Mouse (Mus musculus) forebrain, embryonic 10.5 days (tissue): Measurements from ENCODE around the gene Tbc1d9b. TPM values are rescaled to one million over a fixed set of nuclear protein-coding genes. Genes with fewer than 3 reads are reported as not detected.
A peak's percentile ranks its signal among the peaks of the same experiment; 100 is the strongest.

Experiments
- DNase-seq: peaks from one replicate; pipeline ENCODE4 v3.0.0-alpha.2; 2017; ENCODE audit warnings: low spot score; ENCODE audit errors: extremely low spot score
- H3K27ac ChIP-seq: fragments of 300-500 bp; sonication (generic); 2 replicates; pipeline ENCODE4 v1.5.1; 2016; ENCODE audit warnings: mild to moderate bottlenecking
- H3K27me3 ChIP-seq: fragments of 300-500 bp; sonication (generic); 2 replicates; pipeline ENCODE4 v1.6.1; 2016; ENCODE audit warnings: mild to moderate bottlenecking; ENCODE audit not compliant: poor library complexity, severe bottlenecking
- H3K36me3 ChIP-seq: fragments of 300-500 bp; sonication (generic); replicated peaks from 2 replicates; pipeline ENCODE4 v1.6.1; 2016; ENCODE audit warnings: mild to moderate bottlenecking, moderate library complexity
- H3K4me1 ChIP-seq: fragments of 300-500 bp; sonication (generic); 2 replicates; pipeline ENCODE4 v1.6.1; 2016
- H3K4me3 ChIP-seq: fragments of 300-500 bp; sonication (generic); 2 replicates; pipeline ENCODE4 v1.5.1; 2016; ENCODE audit warnings: mild to moderate bottlenecking, moderate library complexity
- H3K9me3 ChIP-seq: fragments of 300-500 bp; sonication (generic); 2 replicates; pipeline ENCODE4 v1.6.1; 2016; ENCODE audit warnings: mild to moderate bottlenecking, moderate library complexity
- WGBS: fragments of 180-500 bp; shearing (Covaris S2); methylation state at CpG from one replicate; pipeline ENCODE4 v1.1.7; 2016; 5-methylcytosine and 5-hydroxymethylcytosine counted together
- polyA plus RNA-seq: library from polyadenylated mRNA; unstranded; fragments of >200 nt; fragmentation: Nextera tagmentation; extraction: Ambion mirVana; gene quantifications from 2 replicates; pipeline ENCODE4 v1.2.1, GENCODE M21; 2016

The Tbc1d9b gene
- polyA plus RNA-seq, 1 experiment from 2014 or later, result 32.5 TPM

DNA sequence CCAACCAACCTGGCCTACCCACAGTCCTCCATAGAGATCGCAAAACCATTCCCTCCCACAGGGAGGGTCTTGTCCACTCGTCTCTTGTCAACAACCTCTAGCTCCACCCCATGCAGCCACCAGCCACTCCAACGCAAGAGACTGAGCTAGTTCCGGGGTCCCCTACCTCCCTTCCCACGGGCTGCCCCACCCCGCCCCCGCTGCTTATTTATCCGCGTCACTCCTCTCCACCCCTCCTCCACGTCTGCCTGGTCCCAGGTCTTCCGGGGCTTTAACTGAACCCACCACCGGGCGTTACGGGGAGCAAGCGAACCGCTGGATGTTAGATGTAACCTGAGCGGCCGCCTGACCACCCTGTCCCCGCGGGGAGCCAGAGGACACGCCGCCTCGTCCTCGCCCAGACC, 78.9 kb downstream of the Tbc1d9b start:
- peak overlapping the region; percentile 97 for H3K4me3 ChIP-seq
- H3K4me1 ChIP-seq, result peaks cover 27% of the 10 kb centered on the region
- H3K9me3 ChIP-seq, result no peaks in the 10 kb centered on the region
- under 1% methylated on average over 24 of the region's 24 CpGs for WGBS
- peak overlapping the region; percentile 95 for H3K27ac ChIP-seq
- DNase-seq, result peak; percentile 88
- H3K36me3 ChIP-seq, result peaks cover 35% of the 10 kb centered on the region
- H3K27me3 ChIP-seq, result no peaks in the 10 kb centered on the region

- peak within 1 kb of the TSS; percentile 95 for H3K27ac ChIP-seq
- peaks cover 32% of the 10 kb centered on the region for H3K4me1 ChIP-seq
- peak; percentile 81 for DNase-seq
- peaks cover 30% of the 10 kb centered on the region for H3K36me3 ChIP-seq
- no peaks in the 10 kb centered on the region for H3K27me3 ChIP-seq
- peak within 1 kb of the TSS; percentile 97 for H3K4me3 ChIP-seq
- WGBS, result under 1% methylated on average over 48 of the region's 48 CpGs
- H3K9me3 ChIP-seq, result no peaks in the 10 kb centered on the region
Measured at GRCm38 (mm10) chr11:50210505-50211151, 79.4 kb downstream of the Tbc1d9b start, which contains the start of the genes Sqstm1 and Mgat4b. Gene Sqstm1, minus strand, starts transcription at chr11:50210827. Gene Mgat4b, plus strand, starts transcription at chr11:50210890.

DNA sequence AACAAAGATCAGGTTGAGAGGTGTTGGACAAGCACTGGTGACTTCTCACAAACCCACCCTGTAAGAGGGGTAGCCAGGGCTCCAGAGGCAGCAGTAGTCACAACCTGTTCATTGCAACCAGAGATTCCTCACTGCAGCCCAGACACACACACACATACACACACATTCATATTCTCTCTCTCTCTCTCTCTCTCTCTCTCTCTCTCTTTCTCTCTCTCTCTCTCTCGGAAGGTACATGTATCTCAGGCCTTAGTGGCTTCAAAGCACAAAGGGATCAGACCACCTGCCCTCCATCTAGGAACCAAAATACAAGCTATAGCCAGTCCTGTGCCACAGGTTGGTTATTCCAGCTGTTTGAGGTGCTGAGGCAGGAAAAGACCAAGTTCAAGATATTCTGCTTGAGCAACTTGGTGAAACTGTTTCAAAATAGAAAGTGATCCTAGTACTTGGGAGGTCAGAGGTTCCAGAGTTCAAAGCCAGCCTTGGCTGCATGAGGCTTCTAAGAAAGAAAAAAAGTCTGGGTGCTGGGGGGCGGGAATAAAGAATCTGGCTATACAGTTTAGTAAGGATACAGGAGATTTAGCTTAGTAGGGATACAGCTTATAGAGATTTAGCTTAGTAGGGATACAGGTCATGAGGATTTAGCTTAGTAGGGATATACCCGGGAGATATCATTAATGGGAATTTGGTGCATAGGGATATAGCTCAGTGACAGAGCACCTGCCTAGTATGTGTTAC, 80.3 kb downstream of the Tbc1d9b start:
- H3K27me3 ChIP-seq, result no peaks in the 10 kb centered on the region
- DNase-seq, result no peak
- H3K36me3 ChIP-seq, result peaks cover 22% of the 10 kb centered on the region
- peak overlapping the region; percentile 95; the same call in 1 of the 2 replicates for H3K27ac ChIP-seq
- WGBS, result 89% methylated on average over 3 of the region's 3 CpGs
- H3K4me3 ChIP-seq, result peak overlapping the region; percentile 97
- peaks cover 41% of the 10 kb centered on the region for H3K4me1 ChIP-seq
- H3K9me3 ChIP-seq, result no peaks in the 10 kb centered on the region

DNA sequence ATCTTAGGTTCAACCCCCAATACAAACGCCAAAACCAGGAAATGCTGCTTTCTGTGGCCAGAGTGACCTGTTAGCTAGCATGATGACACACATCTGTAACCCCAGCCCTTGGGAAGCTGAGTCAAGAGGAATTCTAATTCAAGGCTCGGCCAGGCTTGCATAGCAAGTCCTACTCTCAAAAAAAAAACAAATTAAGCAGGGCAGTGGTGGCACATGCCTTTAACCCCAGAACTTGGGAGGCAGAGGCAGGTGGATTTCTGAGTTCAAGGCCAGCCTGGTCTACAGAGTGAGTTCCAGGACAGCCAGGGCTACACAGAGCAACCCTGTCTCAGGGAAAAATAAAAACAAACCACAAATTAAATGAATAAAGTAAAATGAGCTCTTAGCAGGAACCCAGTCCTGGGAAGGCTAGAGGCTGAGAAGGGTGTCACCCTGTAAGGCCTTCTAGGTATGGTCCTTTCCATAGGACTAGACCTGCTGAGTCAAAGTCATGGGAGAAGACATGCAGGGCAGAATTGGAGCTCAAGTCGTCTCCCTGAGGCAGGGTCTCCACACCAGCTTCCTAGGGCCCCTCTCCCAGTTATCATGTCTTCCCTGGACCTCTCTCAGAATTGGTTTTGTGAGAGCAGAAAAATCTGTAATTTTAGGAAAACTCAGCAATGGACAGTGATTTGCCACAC, 81.0 kb downstream of the Tbc1d9b start:
- peaks cover 48% of the 10 kb centered on the region for H3K4me1 ChIP-seq
- no peak for DNase-seq
- H3K9me3 ChIP-seq, result no peaks in the 10 kb centered on the region
- no peaks in the 10 kb centered on the region for H3K27me3 ChIP-seq
- H3K36me3 ChIP-seq, result peaks cover 14% of the 10 kb centered on the region
- H3K27ac ChIP-seq, result 0 out of 2 replicates have a peak overlapping the region, but pooled peaks have one; percentile 30
- 74% methylated on average over 3 of the region's 3 CpGs for WGBS
- H3K4me3 ChIP-seq, result no peak overlapping the region

DNA sequence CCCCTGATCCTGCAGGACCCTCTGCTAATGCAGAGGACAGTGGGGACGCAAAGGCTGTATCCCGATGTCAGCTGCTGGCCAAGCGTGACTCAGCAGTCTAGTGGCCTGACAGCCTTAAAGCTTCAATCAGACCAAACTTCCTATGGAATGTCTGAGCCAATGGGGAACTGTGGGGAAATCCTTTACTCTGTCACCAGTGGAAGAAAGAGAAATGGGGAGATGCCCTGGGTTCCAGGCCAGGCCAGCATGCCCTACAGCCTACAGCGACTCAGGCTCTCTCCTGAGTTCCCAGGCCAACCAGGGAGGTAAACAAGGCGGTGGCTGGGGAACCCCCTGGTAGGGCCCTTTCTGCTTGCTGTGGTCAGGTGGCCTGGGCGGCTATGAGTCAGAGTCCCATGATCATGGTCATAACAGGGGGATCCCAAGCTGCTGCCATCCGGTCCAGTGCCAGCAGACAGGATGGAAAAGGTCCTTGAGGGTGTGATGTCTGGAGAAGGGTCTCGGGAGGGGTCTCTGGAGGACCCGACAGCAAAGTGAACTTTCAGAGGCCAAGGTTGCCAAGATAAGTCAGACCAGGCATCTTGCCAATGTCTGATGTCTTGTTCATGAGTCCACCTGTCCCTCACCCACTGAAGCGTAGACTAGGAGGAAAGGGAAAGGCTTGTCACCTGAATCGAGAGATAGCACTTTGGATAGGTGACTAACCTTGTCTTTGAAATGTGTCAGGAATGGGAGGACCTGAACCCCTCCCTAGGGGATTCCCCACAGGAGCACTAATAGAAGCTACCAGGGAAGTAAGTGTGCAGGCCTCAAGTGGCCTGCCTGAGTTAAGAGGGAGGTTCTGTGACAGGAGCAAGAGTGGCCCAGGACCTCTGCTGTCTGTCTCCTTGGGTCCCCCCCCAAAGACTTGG, 81.9 kb downstream of the Tbc1d9b start:
- WGBS, result 75% methylated on average over 11 of the region's 11 CpGs
- Histone ChIP-seq H3K36me3 (peaks cover 6% of the 10 kb centered on the region), H3K9me3 (no peaks in the 10 kb centered on the region), H3K27ac (peak overlapping the region; percentile 30; the same call in 1 of the 2 replicates), H3K4me3 (no peak overlapping the region), H3K4me1 (peaks cover 52% of the 10 kb centered on the region), H3K27me3 (no peaks in the 10 kb centered on the region)
- DNase-seq, result no peak

GRCm38 (mm10) chr11:50214631-50215030, 83.4 kb downstream of the Tbc1d9b start:
- no peak for DNase-seq
- WGBS, result 95% methylated on average over 6 of the region's 6 CpGs
- Histone ChIP-seq H3K4me3 (no peak overlapping the region), H3K9me3 (no peaks in the 10 kb centered on the region), H3K36me3 (no peaks in the 10 kb centered on the region), H3K27me3 (no peaks in the 10 kb centered on the region), H3K4me1 (peaks cover 46% of the 10 kb centered on the region), H3K27ac (no peak overlapping the region)

DNA sequence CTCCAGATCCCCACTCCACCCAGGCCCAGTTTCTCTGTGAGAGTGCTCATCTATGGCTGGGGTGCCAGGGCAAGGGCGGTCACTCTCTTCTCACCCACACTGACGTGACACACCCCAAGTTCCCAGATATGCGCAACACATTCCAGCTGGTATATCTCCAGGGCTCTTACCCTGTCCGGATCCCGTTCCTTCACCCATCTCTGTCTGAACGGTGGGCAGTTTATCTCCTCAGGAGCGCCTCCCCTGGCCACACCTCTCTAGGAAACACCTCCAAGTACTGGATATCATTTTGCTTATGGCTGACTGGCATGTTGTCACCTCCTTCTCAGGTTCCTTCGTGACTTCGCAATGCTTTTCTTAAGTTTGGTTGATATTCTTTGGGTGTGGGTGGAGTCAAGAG, 84.4 kb downstream of the Tbc1d9b start:
- 27% methylated on average over 9 of the region's 9 CpGs for WGBS
- peaks cover 41% of the 10 kb centered on the region for H3K4me1 ChIP-seq
- no peaks in the 10 kb centered on the region for H3K9me3 ChIP-seq
- H3K27me3 ChIP-seq, result no peaks in the 10 kb centered on the region
- no peak for DNase-seq
- H3K4me3 ChIP-seq, result peak overlapping the region; percentile 12
- no peak overlapping the region for H3K27ac ChIP-seq
- no peaks in the 10 kb centered on the region for H3K36me3 ChIP-seq

- no peaks in the 10 kb centered on the region for H3K36me3 ChIP-seq
- H3K27ac ChIP-seq, result no peak overlapping the region
- no peaks in the 10 kb centered on the region for H3K27me3 ChIP-seq
- 78% methylated on average over 4 of the region's 4 CpGs for WGBS
- H3K4me1 ChIP-seq, result peaks cover 33% of the 10 kb centered on the region
- no peaks in the 10 kb centered on the region for H3K9me3 ChIP-seq
- no peak for DNase-seq
- no peak overlapping the region for H3K4me3 ChIP-seq
Measured at GRCm38 (mm10) chr11:50216724-50217366, 85.6 kb downstream of the Tbc1d9b start.

- peaks cover 34% of the 10 kb centered on the region for H3K4me1 ChIP-seq
- WGBS, result 64% methylated on average over 4 of the region's 4 CpGs
- no peaks in the 10 kb centered on the region for H3K9me3 ChIP-seq
- no peak overlapping the region for H3K4me3 ChIP-seq
- peaks cover 5% of the 10 kb centered on the region for H3K27me3 ChIP-seq
- DNase-seq, result no peak
- no peak overlapping the region for H3K27ac ChIP-seq
- no peaks in the 10 kb centered on the region for H3K36me3 ChIP-seq
Measured at GRCm38 (mm10) chr11:50217811-50218210, 86.6 kb downstream of the Tbc1d9b start.

- no peak for DNase-seq
- Histone ChIP-seq H3K27ac (no peak overlapping the region), H3K4me1 (peaks cover 44% of the 10 kb centered on the region), H3K36me3 (no peaks in the 10 kb centered on the region), H3K27me3 (peaks cover 19% of the 10 kb centered on the region), H3K4me3 (no peak overlapping the region), H3K9me3 (no peaks in the 10 kb centered on the region)
- WGBS, result 49% methylated on average over 2 of the region's 2 CpGs
Measured at GRCm38 (mm10) chr11:50219833-50220232, 88.6 kb downstream of the Tbc1d9b start.
